Mouse (Mus musculus) gastrocnemius, adult 2 months (tissue): ENCODE measurements around the gene Btg3. TPM values are rescaled to one million over a fixed set of nuclear protein-coding genes. Genes with fewer than 3 reads are reported as not detected.

ENCODE experiments used
- DNase-seq: peaks from one replicate; pipeline ENCODE4 v3.0.0; 2022
- H3K27ac ChIP-seq: fragments of 200-600 bp; 2 replicates; pipeline ENCODE4 v1.8.1; 2022; ENCODE audit warnings: mild to moderate bottlenecking
- H3K4me3 ChIP-seq: fragments of 200-600 bp; 2 replicates; pipeline ENCODE4 v1.8.1; 2022; ENCODE audit warnings: mild to moderate bottlenecking, moderate library complexity
- CTCF ChIP-seq: fragments of 200-600 bp; IDR thresholded peaks from 2 replicates; pipeline ENCODE4 v1.8.1; 2022; ENCODE audit warnings: antibody characterized with exemption, mild to moderate bottlenecking, moderate library complexity
- intact Hi-C: fragments of 180-260 bp; cut with DNase I; formaldehyde crosslinking; loops from one replicate; pipeline ENCODE4 v1.15.1; 2025
- total RNA-seq, 2 experiments: library from RNA; stranded (reverse); gene quantifications; 2 replicates each; pipeline ENCODE4 v1.2.3; 2021

Gene Btg3
- total RNA-seq, 2 experiments from 2014 or later, result 1.8 to 4.5 TPM

GRCm38 (mm10) chr16:78341356-78341755 is 35.6 kb downstream of the Btg3 start:
- H3K4me3 ChIP-seq, result no peak overlapping the region
- no peak for TF ChIP-seq CTCF
- no peak for DNase-seq
- no peak overlapping the region for H3K27ac ChIP-seq
- intact Hi-C loops, result no loop called here

- TF ChIP-seq CTCF, result no peak
- DNase-seq, result no peak
Observed at GRCm38 (mm10) chr16:78337226-78337625, 39.8 kb downstream of the Btg3 start.

GRCm38 (mm10) chr16:78327999-78328398 is 49.0 kb downstream of the Btg3 start:
- no peak overlapping the region for H3K4me3 ChIP-seq
- no peak overlapping the region for H3K27ac ChIP-seq
- no peak for TF ChIP-seq CTCF
- intact Hi-C loops, result no loop called here
- no peak for DNase-seq

More at GRCm38 (mm10) chr16:78337226-78337625, 39.8 kb downstream of the Btg3 start:
- intact Hi-C loops, result no loop called here
- H3K4me3 ChIP-seq, result no peak overlapping the region
- H3K27ac ChIP-seq, result no peak overlapping the region

GRCm38 (mm10) chr16:78327562-78327961 is 49.4 kb downstream of the Btg3 start:
- no peak for TF ChIP-seq CTCF
- no peak for DNase-seq
- H3K27ac ChIP-seq, result no peak overlapping the region
- no peak overlapping the region for H3K4me3 ChIP-seq
- intact Hi-C loops, result no loop called here

- Histone ChIP-seq H3K27ac (no peak overlapping the region), H3K4me3 (no peak overlapping the region)
- intact Hi-C loops, result no loop called here
- DNase-seq, result no peak
- no peak for TF ChIP-seq CTCF
Observed at GRCm38 (mm10) chr16:78325972-78326848, 50.8 kb downstream of the Btg3 start.

- intact Hi-C loops, result no loop called here
- TF ChIP-seq CTCF, result no peak
- H3K27ac ChIP-seq, result no peak overlapping the region
- H3K4me3 ChIP-seq, result no peak overlapping the region
- DNase-seq, result no peak
Observed at GRCm38 (mm10) chr16:78322140-78322539, 54.9 kb downstream of the Btg3 start.

- no peak overlapping the region for H3K27ac ChIP-seq
- DNase-seq, result no peak
- no peak for TF ChIP-seq CTCF
- intact Hi-C loops, result no loop called here
- no peak overlapping the region for H3K4me3 ChIP-seq
Observed at GRCm38 (mm10) chr16:78321559-78321958, 55.4 kb downstream of the Btg3 start.

GRCm38 (mm10) chr16:78319711-78320110 is 57.3 kb downstream of the Btg3 start:
- Histone ChIP-seq H3K27ac (no peak overlapping the region), H3K4me3 (no peak overlapping the region)
- no peak for DNase-seq
- no peak for TF ChIP-seq CTCF
- intact Hi-C loops, result no loop called here

GRCm38 (mm10) chr16:78317960-78318359 is 59.0 kb downstream of the Btg3 start:
- intact Hi-C loops, result loop anchor here (1.0 kb wide), 1 partner anchor 120 kb away; no protein-coding TSS in a partner anchor
- TF ChIP-seq CTCF, result no peak
- DNase-seq, result no peak
- no peak overlapping the region for H3K4me3 ChIP-seq
- no peak overlapping the region for H3K27ac ChIP-seq

GRCm38 (mm10) chr16:78316849-78317248 is 60.1 kb downstream of the Btg3 start:
- TF ChIP-seq CTCF, result peak; percentile 86
- intact Hi-C loops, result loop anchor here (1.0 kb wide), 1 partner anchor 119 kb away; no protein-coding TSS in a partner anchor
- H3K27ac ChIP-seq, result no peak overlapping the region
- no peak overlapping the region for H3K4me3 ChIP-seq
- peak; percentile 67 for DNase-seq

GRCm38 (mm10) chr16:78314026-78314425 is 63.0 kb downstream of the Btg3 start:
- Histone ChIP-seq H3K27ac (no peak overlapping the region), H3K4me3 (no peak overlapping the region)
- no peak for TF ChIP-seq CTCF
- intact Hi-C loops, result no loop called here
- DNase-seq, result no peak

- H3K27ac ChIP-seq, result peak overlapping the region; percentile 12; the same call in 1 of the 2 replicates
- TF ChIP-seq CTCF, result no peak
- H3K4me3 ChIP-seq, result peak overlapping the region; percentile 30
- DNase-seq, result no peak
- intact Hi-C loops, result no loop called here
Observed at GRCm38 (mm10) chr16:78313135-78313887, 63.7 kb downstream of the Btg3 start.

- Histone ChIP-seq H3K4me3 (no peak overlapping the region), H3K27ac (no peak overlapping the region)
Observed at GRCm38 (mm10) chr16:78309258-78309657, 67.7 kb downstream of the Btg3 start.

More at GRCm38 (mm10) chr16:78309258-78309657, 67.7 kb downstream of the Btg3 start:
- intact Hi-C loops, result no loop called here
- no peak for DNase-seq
- no peak for TF ChIP-seq CTCF
